Mouse (Mus musculus) kidney, adult 2 months (tissue): ENCODE data around the gene Acad8. TPM values are rescaled to one million over a fixed set of nuclear protein-coding genes. Genes with fewer than 3 reads are reported as not detected.

Experiments
- DNase-seq: peaks from one replicate; pipeline ENCODE4 v3.0.0; 2021
- H3K27ac ChIP-seq: fragments of 200-500 bp; 2 replicates; pipeline ENCODE4 v1.5.1; 2012; ENCODE audit warnings: low read depth, low read length, control low read depth, inconsistent platforms; ENCODE audit not compliant: insufficient read depth
- H3K27me3 ChIP-seq: fragments of 200-500 bp; replicated peaks from 2 replicates; pipeline ENCODE4 v1.6.1; 2012; ENCODE audit warnings: mild to moderate bottlenecking, moderate library complexity, low read length, inconsistent platforms; ENCODE audit not compliant: control insufficient read depth, insufficient read depth
- H3K36me3 ChIP-seq: fragments of 200-500 bp; 2 replicates; pipeline ENCODE4 v1.6.1; 2012; ENCODE audit warnings: mild to moderate bottlenecking, moderate library complexity, low read length, inconsistent platforms; ENCODE audit not compliant: control insufficient read depth, insufficient read depth
- H3K4me1 ChIP-seq: fragments of 200-500 bp; 2 replicates; pipeline ENCODE4 v1.6.1; 2011; ENCODE audit warnings: low read length; ENCODE audit not compliant: control insufficient read depth, insufficient read depth
- H3K4me3 ChIP-seq: fragments of 200-500 bp; 2 replicates; pipeline ENCODE4 v1.5.1; 2011; ENCODE audit warnings: mild to moderate bottlenecking, low read depth, low read length, control low read depth; ENCODE audit not compliant: insufficient read depth
- CTCF ChIP-seq: fragments of 200-500 bp; conservative IDR thresholded peaks from 2 replicates; pipeline ENCODE4 v1.5.1; 2011; ENCODE audit warnings: low read depth, mild to moderate bottlenecking, control low read depth, low read length, moderate library complexity, mixed read lengths; ENCODE audit not compliant: insufficient read depth, insufficient read length
- POLR2A ChIP-seq: fragments of 200-500 bp; IDR thresholded peaks from one replicate; pipeline ENCODE4 v1.6.1; 2011; ENCODE audit warnings: low read depth, low read length, control low read depth
- WGBS: fragments of 180-500 bp; shearing (Covaris S2); methylation state at CpG from one replicate; pipeline ENCODE4 v1.1.7; 2018; 5-methylcytosine and 5-hydroxymethylcytosine counted together
- polyA plus RNA-seq: library from polyadenylated mRNA; depleted of rRNA; stranded (reverse); fragments of >200 nt; gene quantifications from 2 replicates; pipeline ENCODE4 v1.2.3, GENCODE M21; 2012; rRNA removed

The Acad8 gene
- polyA plus RNA-seq, 1 experiment: 57.0 TPM

GRCm38 (mm10) chr9:26978776-26979175, 20.6 kb downstream of the Acad8 start:
- Histone ChIP-seq H3K4me1 (no peaks in the 10 kb centered on the region), H3K4me3 (no peak overlapping the region), H3K36me3 (peaks cover 12% of the 10 kb centered on the region), H3K27ac (no peak overlapping the region), H3K27me3 (no peaks in the 10 kb centered on the region)
- 59% methylated on average over 3 of the region's 3 CpGs for WGBS
- TF ChIP-seq POLR2A: no peak
- TF ChIP-seq CTCF: no peak
- DNase-seq: peak; percentile 57

- TF ChIP-seq CTCF (no peak), POLR2A (no peak)
- peaks cover 14% of the 10 kb centered on the region for H3K36me3 ChIP-seq
- 88% methylated on average over 9 of the region's 9 CpGs for WGBS
Measured at GRCm38 (mm10) chr9:26977754-26978153, 21.6 kb downstream of the Acad8 start.

GRCm38 (mm10) chr9:26947790-26948189, 51.6 kb downstream of the Acad8 start:
- WGBS: 68% methylated on average over 2 of the region's 2 CpGs
- no peak for DNase-seq
- Histone ChIP-seq H3K27ac (no peak overlapping the region), H3K36me3 (no peaks in the 10 kb centered on the region), H3K4me1 (no peaks in the 10 kb centered on the region), H3K4me3 (no peak overlapping the region), H3K27me3 (no peaks in the 10 kb centered on the region)
- no peak for TF ChIP-seq POLR2A
- no peak for TF ChIP-seq CTCF

More at GRCm38 (mm10) chr9:26977754-26978153, 21.6 kb downstream of the Acad8 start:
- no peak overlapping the region for H3K4me3 ChIP-seq
- no peak for DNase-seq
- no peaks in the 10 kb centered on the region for H3K27me3 ChIP-seq
- no peak overlapping the region for H3K27ac ChIP-seq
- no peaks in the 10 kb centered on the region for H3K4me1 ChIP-seq

GRCm38 (mm10) chr9:26924146-26924545, 75.2 kb downstream of the Acad8 start:
- no peak overlapping the region for H3K4me3 ChIP-seq
- WGBS: 15% methylated on average over 3 of the region's 3 CpGs
- no peaks in the 10 kb centered on the region for H3K27me3 ChIP-seq
- H3K36me3 ChIP-seq: no peaks in the 10 kb centered on the region
- no peak overlapping the region for H3K27ac ChIP-seq
- TF ChIP-seq POLR2A (no peak), CTCF (no peak)
- DNase-seq: peak; percentile 70
- no peaks in the 10 kb centered on the region for H3K4me1 ChIP-seq

Other genes starting within 250 kb of the Acad8 start
- gene Glb1l2, start 193.1 kb downstream of the Acad8 start, polyA plus RNA-seq: 60.4 and 66.7 TPM in 2 replicates
- not detected in 2 replicates for gene Glb1l3, start 138.7 kb downstream of the Acad8 start, polyA plus RNA-seq
- not detected in 2 replicates for gene Gm1110, start 76.5 kb downstream of the Acad8 start, polyA plus RNA-seq
- 9.7 and 11.3 TPM in 2 replicates for gene Thyn1, start 144 bp upstream of the Acad8 start, polyA plus RNA-seq
- 21.6 and 25.6 TPM in 2 replicates for gene Vps26b, start 30.5 kb upstream of the Acad8 start, polyA plus RNA-seq
- gene Ncapd3, start 30.6 kb upstream of the Acad8 start, polyA plus RNA-seq: 9.6 and 12.5 TPM in 2 replicates
- gene Jam3, start 155.9 kb upstream of the Acad8 start, polyA plus RNA-seq: 35.5 and 37.1 TPM in 2 replicates